Mouse (Mus musculus) lung, adult 2 months (tissue): ENCODE measurements at regions not wholly inside any gene's neighbourhood (a gene's known extent, or its start where the extent isn't known, plus 50 kb on each side); places are given as distances from the start of the nearest gene placed in this dataset.

Source experiments
- CTCF ChIP-seq: fragments of 200-500 bp; IDR thresholded peaks from 2 replicates; pipeline ENCODE4 v1.5.1; 2011; ENCODE audit warnings: mild to moderate bottlenecking, low read length, control low read depth; ENCODE audit not compliant: insufficient read depth
- POLR2A ChIP-seq: fragments of 200-500 bp; IDR thresholded peaks from 2 replicates; pipeline ENCODE4 v1.6.1; 2011; ENCODE audit warnings: low read depth, mild to moderate bottlenecking, control low read depth, low read length, borderline replicate concordance; ENCODE audit errors: extremely low read depth

GRCm38 (mm10) chr15:11742346-11742729, 164.7 kb downstream of the Npr3 start:
- TF ChIP-seq POLR2A (no peak), CTCF (no peak)
